Mouse (Mus musculus) left cerebral cortex, adult 18-20 months (tissue): ENCODE measurements around the gene Arhgef38. TPM values are rescaled to one million over a fixed set of nuclear protein-coding genes. Genes with fewer than 3 reads are reported as not detected.

Experiments
- DNase-seq, 2 experiments: peaks; one replicate each; pipeline ENCODE4 v3.0.0; 2021 to 2022; ENCODE audit warnings: low spot score in 2 of 2, mixed read lengths in 1 of 2
- total RNA-seq, 2 experiments: library from RNA; stranded (reverse); gene quantifications; 2 replicates each; pipeline ENCODE4 v1.2.3; 2021

Arhgef38 gene
- total RNA-seq, 2 experiments from 2014 or later: 0.30 TPM; not detected in 1

DNA sequence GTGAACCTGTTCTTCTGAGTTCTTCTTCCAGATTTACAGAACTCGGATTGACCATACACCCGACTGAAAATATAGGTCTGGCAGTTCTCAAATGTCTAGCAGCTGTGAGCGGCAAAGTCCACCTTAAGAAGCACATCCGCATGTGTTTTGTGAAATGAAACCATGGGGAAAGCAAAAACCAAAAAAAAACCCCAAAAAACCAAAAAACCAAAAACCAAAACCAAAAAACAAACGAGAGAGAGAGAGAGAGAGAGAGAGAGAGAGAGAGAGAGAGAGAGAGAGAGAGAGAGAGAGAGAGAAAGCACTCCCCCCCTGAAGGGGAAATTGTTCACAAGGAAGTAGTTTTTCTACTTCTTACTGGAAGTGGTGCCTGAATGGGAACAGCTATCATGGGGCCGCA is 67.2 kb downstream of the Arhgef38 start:
- no peak for DNase-seq

DNA sequence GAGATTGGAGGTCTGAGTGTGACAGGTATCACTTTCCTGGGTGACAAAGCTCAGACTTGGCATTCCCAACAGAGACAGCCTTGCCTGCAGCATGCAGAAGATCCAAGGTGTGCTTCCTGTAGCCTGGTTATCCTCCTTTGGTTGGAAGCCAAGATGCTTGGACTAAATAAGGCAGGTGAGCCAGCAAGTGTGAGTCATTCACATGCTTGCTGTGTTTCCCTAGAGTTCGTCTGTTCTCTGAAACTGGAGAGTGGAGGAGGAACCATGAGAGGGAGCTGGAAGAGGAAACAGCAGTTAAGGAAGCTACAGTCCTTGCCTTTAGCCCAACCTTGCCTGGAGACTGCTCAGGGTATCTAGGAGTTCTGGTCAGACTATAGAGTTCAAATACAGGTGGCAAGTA is 69.6 kb downstream of the Arhgef38 start:
- peak; percentile 35 to 45 for DNase-seq

DNA sequence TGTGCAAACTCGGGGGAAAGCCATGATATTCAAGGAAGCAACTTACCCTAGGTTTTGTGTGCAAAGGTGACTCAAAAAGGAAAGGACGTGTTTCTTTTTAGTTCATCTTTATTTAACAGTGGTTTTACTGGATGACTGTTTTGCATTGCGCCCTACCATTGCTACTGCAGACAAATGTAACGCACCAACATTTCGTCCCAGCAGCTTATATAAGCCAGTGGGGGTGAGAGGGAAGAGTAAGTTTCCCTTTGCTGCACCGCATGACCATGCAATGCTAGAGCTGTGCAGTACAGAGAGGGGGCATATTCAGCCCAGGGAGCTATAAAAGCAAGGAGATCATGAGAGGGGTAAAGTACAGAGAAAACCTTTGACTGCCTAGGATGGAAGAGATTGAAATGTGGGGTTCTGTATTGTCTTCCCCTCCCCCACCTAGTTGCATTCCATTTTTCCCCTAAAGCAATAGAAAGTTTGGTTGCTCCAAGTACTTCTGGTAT is 70.8 kb downstream of the Arhgef38 start:
- DNase-seq: peak in 1 of 2 experiments; percentile 16

DNA sequence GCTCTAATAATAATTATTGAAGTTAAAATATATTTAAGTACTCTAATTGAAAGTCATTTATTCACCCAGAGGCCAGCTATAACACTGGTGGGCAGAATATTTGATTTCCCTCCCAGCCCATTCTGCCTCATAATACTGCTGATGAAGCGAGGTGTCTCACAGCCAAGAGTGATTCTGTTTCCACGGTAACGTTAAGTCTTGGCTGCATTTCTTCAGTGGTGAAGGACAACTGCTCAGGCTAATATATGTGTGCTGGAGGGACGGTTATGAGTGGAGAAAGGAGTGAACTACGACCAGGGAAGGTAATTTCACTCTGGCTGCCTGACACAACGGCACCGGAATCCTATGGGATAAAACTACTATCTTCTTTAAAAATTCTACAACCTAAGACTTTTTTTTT is 71.6 kb downstream of the Arhgef38 start:
- DNase-seq: peak in 1 of 2 experiments; percentile 24

DNA sequence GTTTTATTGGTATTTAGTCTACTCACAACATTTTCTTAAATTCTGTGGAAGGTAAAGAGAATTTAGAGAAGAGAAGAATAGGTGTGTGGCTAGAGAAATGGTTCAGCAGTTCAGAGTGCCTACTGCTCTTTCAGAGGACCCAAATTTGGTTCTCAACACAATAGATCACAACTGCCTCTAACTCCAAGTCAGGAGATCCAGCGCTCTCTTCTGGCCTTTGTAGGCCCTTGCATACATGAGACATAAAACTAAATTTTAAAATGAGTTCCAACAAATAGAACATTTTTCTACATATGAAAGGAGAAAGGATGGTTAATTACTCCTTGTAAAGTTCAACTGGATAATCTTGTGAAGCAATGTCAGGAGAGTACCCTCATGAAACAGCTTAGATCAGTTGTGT is 73.3 kb downstream of the Arhgef38 start:
- DNase-seq: no peak

DNA sequence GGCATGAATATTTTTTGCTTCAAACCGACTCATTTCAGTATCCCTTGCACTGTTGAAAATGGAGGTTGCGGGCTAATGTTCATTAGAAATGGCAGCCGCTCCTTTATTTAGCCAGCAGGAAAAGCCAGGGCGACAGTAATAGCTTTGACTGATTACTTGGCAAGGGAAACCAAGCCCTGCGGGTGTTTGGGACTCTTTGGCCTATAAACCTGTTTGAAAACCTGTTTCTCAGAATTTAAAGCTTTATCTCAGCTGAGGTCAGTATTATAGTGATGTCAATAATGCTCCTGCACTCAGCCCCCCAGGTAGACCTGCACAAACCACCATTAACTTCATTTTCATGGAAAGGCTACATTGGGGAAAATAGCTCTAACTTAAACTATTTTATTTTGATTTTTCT is 76.5 kb downstream of the Arhgef38 start:
- no peak for DNase-seq

DNA sequence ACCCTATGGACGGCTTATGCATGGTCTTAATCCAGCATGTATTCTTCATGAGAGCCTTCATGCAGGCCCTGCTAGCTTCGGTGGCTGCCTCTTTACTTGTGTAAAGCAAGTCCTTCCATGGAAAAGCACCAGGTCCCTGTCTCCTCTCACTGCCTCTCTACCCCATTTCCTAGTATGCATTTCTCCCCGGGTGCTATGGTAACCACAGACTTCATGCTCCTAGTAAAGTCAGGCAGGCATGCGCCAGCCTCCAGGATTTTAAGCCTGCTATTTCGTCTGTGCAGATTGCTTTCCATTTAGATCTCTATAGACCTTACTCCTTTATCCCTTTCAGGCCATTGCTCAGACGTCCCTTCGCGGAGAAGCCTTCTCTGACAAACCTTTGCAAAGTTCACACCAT is 80.1 kb downstream of the Arhgef38 start:
- peak; percentile 13 to 27 for DNase-seq

DNA sequence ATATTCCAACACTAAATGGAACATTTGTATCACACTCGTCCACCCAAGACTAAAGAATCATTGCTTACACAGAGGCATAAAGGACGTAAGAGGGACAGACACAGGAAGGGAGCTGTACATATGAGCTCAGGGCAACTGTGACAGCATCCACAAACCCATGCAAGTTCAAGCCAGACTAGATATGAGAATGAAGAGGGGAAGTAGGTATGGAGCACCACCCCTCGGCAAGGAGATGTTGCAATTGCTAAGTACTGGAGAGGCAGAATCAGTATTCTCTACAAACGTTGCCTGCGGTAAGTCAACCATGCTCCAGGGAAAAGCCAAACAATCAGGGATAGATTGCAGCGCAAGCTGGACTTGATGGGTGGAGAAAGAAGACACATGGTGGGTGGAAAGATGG is 81.1 kb downstream of the Arhgef38 start:
- DNase-seq: no peak

DNA sequence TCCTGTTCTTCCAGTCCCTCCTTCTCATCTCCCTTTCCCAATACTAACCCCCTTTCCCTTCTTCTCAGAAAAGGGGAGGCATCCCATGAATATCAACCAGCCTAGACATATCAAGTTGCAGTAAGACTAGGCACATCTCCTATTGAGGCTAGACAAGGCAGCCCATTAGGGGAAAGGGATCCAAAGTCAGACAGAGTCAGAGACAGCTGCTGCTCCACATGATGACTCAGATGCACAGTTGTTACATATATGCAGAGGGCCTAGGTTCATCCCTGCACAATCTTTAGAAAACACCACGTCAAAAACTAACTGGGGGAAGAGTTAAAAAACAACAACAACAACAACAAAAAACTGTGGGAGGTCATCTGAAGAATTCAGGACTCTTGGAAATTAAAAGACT is 81.9 kb downstream of the Arhgef38 start:
- DNase-seq: no peak

DNA sequence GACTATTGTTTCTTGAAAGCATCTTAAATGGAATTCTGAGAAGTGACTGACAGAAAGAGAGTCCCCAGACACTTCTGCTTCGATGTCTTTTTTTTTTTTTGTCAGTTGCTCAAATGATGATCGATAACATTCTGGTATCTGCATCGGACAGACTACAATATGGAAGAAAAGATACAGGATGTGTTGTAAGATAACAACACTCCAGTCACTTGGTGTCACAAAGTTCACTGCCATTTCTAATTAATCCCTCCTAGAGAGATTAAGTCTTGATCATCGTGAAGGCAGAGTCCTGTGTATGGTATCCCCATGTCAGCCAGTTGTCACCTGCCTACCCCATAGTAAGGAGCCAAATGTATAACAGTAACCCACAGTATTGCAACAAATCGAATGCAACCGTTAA is 83.1 kb downstream of the Arhgef38 start:
- no peak for DNase-seq

DNA sequence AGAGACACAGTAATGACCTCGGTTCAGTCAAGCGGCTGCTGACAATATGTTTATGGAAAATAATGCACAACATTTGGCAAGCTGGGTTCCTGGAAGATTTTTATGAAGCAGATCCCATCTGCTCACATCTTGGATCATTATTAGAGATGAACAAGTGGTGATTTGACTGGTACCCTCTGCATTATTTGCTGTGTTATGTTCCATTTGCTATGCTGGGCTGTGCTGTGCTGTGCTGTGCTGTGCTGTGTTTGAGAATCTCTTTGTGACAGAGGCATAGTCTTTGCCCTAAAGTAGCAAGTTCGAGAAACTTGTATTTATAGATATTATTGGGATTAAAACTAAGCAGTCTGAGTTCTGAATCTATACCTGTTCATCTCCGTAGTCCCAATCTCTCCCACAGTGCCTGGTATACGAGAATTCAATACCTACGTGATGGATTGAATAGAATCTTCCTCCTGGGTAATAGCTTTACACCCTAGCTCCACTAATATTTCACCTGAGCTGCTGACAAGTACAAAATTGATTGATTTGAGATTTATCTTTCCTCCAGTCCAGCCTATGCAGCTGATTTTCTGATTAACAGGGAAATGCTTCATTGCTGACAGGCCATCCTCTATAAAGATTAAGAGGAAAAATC is 90.1 kb downstream of the Arhgef38 start:
- no peak for DNase-seq

DNA sequence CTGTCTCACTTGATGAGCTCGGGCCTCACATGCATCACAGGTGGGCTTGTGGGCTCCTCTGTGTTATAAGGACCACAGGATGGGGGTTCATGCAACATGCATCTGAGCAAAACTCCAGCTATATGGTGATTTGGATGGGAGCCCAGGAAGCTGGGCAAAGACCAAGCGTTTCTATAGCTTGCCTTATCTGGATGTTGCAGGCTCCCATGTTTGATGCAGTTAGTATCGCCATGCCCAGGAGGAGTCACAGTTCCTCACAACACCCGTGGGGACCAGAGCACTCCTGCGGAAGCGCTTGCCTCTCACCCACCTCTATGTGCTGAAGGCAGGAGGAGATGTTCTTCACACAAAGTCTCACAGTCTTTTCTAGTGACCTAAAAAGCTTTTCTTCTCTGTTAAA is 92.9 kb downstream of the Arhgef38 start:
- DNase-seq: no peak

DNA sequence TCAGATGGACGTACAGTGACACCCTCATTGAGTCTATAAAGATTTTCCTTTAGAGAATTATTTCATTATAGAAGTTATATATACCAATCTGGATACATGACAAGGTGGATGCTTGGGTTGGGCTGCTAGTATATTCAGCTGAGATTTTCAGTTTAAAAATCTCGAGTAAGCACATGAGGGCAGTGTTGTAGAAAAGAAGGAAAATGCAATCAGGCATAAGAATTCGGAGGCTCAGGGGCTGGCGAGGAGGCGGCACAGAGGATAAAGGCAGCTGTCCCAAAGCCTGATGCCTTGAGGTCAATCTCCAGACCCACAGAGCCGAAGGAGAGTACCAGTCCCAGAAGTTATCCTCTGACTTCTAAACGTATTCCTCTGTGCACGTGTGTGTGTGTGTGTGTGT is 102.1 kb downstream of the Arhgef38 start:
- no peak for DNase-seq

DNA sequence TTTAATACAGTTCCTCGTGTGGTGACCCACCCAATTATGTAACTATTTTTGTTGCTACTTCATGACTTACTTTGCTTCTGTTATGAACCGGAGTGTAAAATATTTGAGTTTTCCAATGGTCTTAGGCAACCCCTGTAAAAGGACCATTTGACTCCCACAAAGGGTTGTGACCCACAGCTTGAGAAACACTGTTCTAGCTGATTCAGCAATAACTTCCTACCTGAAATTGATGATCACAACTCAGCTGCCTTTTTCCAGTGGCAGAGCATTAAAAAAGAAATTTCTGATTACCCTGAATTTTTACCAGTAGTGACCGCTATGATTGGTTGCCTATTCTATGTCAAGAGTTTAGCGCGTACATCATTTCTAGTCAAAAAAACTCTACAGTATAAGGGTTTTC is 103.4 kb downstream of the Arhgef38 start:
- DNase-seq: no peak

DNA sequence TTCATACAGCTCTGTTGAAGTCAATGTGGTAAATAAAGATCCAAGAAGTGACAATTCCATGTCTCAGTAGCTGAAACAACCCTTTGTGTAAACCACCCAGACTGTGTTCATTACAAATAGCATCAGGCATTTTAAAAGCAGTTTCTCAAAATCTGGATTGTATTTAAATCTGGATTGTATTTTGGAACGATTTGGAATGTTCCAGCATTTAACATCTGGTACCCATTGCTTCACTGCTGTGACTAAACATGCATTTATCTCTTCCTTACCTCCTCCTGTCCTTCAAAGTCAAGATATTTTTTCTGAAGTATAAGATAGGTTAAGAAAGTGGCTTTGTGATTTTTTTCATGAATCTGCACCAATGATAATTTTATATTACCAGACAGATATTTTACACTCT is 121.5 kb downstream of the Arhgef38 start:
- DNase-seq: no peak

DNA sequence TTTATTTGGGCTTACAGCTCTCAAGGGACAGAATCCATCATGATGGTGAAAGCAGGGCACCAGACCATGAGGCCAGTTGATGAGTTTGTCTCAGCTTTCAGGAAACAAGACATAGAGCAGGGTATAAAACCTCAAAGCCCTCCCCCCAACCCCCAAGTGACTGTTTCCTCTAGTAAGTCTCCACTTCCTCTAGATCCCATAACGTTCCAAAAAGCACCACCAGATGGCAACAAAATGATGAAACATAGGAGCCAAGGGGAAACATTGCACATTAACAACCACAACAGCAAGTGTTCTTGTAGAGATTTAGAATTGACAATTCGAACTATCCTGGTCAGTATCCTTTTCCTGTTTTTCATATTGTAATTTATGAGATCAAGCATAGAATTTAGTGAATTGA is 123.0 kb downstream of the Arhgef38 start:
- peak in 1 of 2 experiments; percentile 53 for DNase-seq

DNA sequence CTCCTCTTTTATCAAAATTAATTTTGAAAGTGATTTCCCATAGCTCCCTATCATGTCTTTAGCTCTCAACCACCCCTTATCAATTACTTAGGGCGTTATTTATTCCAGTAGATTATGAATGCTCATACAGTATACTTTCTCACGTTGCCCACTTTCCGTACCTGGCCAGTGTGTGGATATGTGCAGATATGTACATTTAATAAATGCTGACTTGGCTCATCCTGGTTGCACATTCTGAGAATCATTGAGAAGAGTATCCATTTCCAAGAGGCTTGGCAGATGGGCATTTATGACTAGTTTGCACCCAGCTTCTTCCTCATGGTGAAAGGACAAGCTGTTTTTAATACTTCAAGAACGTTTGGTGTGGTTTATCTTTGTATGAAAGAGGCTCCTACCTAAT is 124.9 kb downstream of the Arhgef38 start:
- no peak for DNase-seq

DNA sequence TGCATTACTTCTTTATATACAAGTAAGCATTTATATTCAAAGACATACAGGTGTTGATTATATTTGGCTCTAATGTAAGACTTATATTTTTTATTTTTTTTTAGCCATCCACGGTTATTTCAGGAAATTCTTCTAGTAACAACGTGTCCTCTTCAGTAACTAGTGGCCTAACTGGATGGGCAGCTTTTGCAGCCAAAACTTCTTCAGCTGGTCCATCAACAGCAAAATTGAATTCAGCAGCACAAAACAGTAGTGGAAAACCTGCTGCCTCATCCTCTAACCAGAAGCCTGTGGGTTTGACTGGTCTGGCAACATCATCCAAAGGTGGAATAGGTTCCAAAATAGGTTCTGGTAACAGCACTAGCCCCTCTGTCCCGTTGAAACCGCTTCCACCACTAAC is 126.0 kb downstream of the Arhgef38 start:
- DNase-seq: no peak

DNA sequence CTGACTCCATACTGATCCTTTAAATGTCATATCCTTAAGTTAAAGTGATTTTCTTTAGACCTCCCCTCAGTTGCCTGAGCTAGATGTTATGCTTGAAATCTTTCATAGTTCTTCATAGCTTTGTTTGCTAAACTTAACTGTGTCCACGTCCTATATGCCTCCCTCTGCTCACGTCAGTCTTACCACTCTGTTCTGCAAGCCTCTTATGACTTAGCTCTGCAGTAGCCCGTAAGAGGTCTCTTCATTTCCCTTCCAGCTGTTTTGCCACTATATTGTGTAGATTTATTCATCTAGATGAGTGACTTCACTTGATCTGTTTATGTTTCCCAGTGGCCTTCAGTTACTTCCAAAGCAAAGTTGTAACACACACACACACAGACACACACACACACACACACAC is 130.3 kb downstream of the Arhgef38 start:
- no peak for DNase-seq

DNA sequence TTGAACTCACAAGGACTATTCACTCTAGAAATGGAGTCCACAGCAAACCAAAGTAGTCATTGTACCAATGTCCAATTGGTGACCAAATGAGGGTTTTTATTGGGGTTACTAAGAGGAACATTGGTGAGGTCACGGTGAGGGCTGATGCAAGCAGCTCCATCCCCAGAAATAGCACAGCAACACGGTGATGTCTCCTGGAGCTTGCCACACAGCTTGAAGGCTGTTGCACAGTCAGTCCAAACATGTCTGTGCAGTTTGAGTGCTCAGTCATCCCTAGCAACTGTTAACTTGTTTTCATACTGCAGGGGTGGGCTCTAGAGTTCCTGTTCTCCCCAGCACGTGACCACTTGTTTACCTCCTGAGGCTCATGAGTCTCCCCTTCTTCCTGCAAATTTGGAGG is 131.0 kb downstream of the Arhgef38 start:
- no peak for DNase-seq

DNA sequence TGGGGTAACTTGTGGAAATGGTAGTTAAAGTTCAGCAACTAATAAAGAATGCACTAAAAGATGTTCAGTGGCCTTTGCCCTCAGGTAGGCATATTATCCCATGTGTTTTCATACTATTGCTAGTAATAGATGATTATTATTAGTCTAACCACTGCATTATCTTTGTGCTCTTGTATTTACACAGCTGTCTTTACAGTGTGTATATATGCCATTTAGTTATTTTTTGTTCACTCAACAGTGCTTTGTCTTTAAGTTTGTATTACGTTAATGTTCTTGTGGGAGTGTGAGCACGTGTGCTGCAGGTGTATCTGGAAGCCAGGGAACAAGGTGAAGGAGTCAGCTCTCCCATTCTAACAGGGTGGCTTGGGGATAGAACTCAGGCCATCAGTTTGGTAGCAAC is 135.8 kb downstream of the Arhgef38 start:
- DNase-seq: no peak

DNA sequence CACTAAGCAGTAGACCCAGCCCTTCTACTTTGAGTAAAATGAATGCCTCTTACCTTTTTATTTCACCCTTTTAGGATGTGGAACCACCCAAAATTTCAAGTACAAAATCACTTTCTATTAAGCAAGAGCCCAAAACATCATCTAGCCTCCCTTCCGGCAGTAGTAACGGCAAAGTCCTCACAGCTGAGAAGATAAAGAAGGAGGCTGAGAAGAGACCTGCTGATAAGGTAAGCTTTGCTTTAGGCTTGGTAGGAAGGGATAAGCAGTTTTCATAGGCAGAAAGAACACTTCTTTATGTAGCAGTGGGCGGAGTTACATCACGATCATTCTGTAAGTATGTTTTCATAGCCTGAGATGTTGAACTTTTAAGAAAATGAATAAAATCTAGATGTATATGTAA is 136.4 kb downstream of the Arhgef38 start:
- no peak for DNase-seq

DNA sequence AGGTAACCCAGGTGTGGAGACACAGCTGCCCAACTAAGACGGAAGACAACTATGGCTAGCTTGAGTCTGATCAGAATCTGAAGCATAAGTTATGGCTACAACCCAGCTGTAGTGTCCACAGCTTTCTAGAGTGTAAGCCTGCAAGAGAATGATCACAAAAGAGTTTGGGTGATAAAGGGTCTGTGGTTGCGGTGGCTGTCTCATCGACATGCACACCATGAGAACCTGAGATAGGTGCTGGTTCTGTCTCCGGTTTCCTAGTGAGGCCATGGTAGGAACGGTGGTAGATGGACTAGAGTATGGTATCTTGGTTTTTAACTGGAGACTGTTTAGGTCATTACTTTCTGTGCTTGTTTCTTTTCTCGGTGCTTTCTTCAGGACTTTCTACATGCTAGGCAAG is 136.8 kb downstream of the Arhgef38 start:
- no peak for DNase-seq

DNA sequence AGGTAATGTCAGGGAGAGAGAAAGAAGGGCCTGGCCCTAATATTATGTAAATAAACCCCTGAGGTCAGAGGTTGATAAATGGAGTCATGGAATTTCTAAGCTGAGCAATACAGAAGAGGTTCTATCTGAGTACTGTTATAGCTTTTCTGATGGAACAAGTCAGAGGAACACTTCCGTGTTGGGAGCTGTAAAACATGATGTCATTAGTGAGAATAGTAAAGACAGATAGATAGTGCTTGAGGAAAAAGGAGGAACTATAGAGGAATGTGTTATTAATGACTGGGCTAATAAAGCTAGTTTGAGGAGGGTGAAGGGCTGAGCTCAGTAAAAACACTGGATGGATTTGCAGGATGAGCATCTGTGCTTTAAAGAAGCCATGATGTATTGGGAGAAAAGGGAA is 140.4 kb downstream of the Arhgef38 start:
- DNase-seq: no peak
